Mouse (Mus musculus) kidney, postnatal 25 days (tissue): Measurements from ENCODE around the gene Cacnb4.

Experiments
- DNase-seq, 2 experiments: peaks; one replicate each; pipeline ENCODE4 v3.0.0; 2021; ENCODE audit warnings: mixed read lengths in 2 of 2

Cacnb4 gene

GRCm38 (mm10) chr2:52647255-52647998, 29.2 kb downstream of the Cacnb4 start:
- DNase-seq, result no peak

GRCm38 (mm10) chr2:52643657-52644056, 33.0 kb downstream of the Cacnb4 start:
- DNase-seq, result no peak

GRCm38 (mm10) chr2:52639530-52639875, 37.1 kb downstream of the Cacnb4 start:
- DNase-seq, result no peak

GRCm38 (mm10) chr2:52638857-52639529, 37.6 kb downstream of the Cacnb4 start:
- peak in 1 of 2 experiments; percentile 42 for DNase-seq

- DNase-seq, result peak in 1 of 2 experiments; percentile 35
These were observed 38.4 kb downstream of the Cacnb4 start for GRCm38 (mm10) chr2:52638226-52638625.

GRCm38 (mm10) chr2:52636051-52636450, 40.6 kb downstream of the Cacnb4 start:
- DNase-seq, result no peak

- no peak for DNase-seq
These were observed 41.3 kb downstream of the Cacnb4 start for GRCm38 (mm10) chr2:52635358-52635757.

- peak; percentile 68 to 78 for DNase-seq
These were observed 43.8 kb downstream of the Cacnb4 start for GRCm38 (mm10) chr2:52632880-52633279.

GRCm38 (mm10) chr2:52628186-52628585, 48.4 kb downstream of the Cacnb4 start:
- peak; percentile 49 to 56 for DNase-seq

- DNase-seq, result no peak
These were observed 50.4 kb downstream of the Cacnb4 start for GRCm38 (mm10) chr2:52626266-52626665.

- peak in 1 of 2 experiments; percentile 50 for DNase-seq
These were observed 50.9 kb downstream of the Cacnb4 start for GRCm38 (mm10) chr2:52625731-52626130.

GRCm38 (mm10) chr2:52623921-52624404, 52.7 kb downstream of the Cacnb4 start:
- no peak for DNase-seq

- DNase-seq, result peak; percentile 83 to 90
These were observed 53.2 kb downstream of the Cacnb4 start for GRCm38 (mm10) chr2:52623461-52623860.

GRCm38 (mm10) chr2:52622616-52623015, 54.0 kb downstream of the Cacnb4 start:
- peak in 1 of 2 experiments; percentile 26 for DNase-seq

- no peak for DNase-seq
These were observed 57.1 kb downstream of the Cacnb4 start for GRCm38 (mm10) chr2:52619406-52619974.

GRCm38 (mm10) chr2:52618804-52619203, 57.8 kb downstream of the Cacnb4 start:
- DNase-seq, result no peak

- no peak for DNase-seq
These were observed 61.2 kb downstream of the Cacnb4 start for GRCm38 (mm10) chr2:52615429-52615828.

- no peak for DNase-seq
These were observed 62.7 kb downstream of the Cacnb4 start for GRCm38 (mm10) chr2:52613888-52614287.

GRCm38 (mm10) chr2:52609486-52609885, 67.1 kb downstream of the Cacnb4 start:
- DNase-seq, result no peak

- no peak for DNase-seq
These were observed 68.7 kb downstream of the Cacnb4 start for GRCm38 (mm10) chr2:52607857-52608485.

- no peak for DNase-seq
These were observed 70.3 kb downstream of the Cacnb4 start for GRCm38 (mm10) chr2:52606331-52606730.

- DNase-seq, result peak; percentile 62 to 76
These were observed 71.3 kb downstream of the Cacnb4 start for GRCm38 (mm10) chr2:52605321-52605720.

- DNase-seq, result no peak
These were observed 72.0 kb downstream of the Cacnb4 start for GRCm38 (mm10) chr2:52604651-52605020.
